Mouse (Mus musculus) limb, embryonic 15.5 days (tissue): ENCODE results near the gene Pgam1. TPM values are rescaled to one million over a fixed set of nuclear protein-coding genes. Genes with fewer than 3 reads are reported as not detected.
"Not testable (repeated sequence)": the region's sequence is repeated elsewhere in the genome, so short reads cannot be mapped to it uniquely, and the experiment has no call there.

Experiments used
- ATAC-seq: fragments of 200-750 bp; cut with Nextera tagmentation; 2 replicates; pipeline ENCODE4 v1.8.0; 2017; ENCODE audit warnings: low read depth, moderate TSS enrichment; ENCODE audit not compliant: insufficient number of reproducible peaks, low FRiP score, low TSS enrichment
- H3K27ac ChIP-seq: fragments of 300-500 bp; sonication (generic); 2 replicates; pipeline ENCODE4 v1.5.1; 2015; ENCODE audit warnings: moderate library complexity, mild to moderate bottlenecking, inconsistent platforms
- H3K27me3 ChIP-seq: fragments of 300-500 bp; sonication (generic); 2 replicates; pipeline ENCODE4 v1.6.1; 2015; ENCODE audit warnings: inconsistent platforms
- H3K36me3 ChIP-seq: fragments of 300-500 bp; sonication (generic); 2 replicates; pipeline ENCODE4 v1.6.1; 2015; ENCODE audit warnings: inconsistent platforms
- H3K4me1 ChIP-seq: fragments of 300-500 bp; sonication (generic); 2 replicates; pipeline ENCODE4 v1.6.1; 2015; ENCODE audit warnings: inconsistent platforms
- H3K4me2 ChIP-seq: fragments of 300-500 bp; sonication (generic); 2 replicates; pipeline ENCODE4 v1.6.1; 2015; ENCODE audit warnings: mild to moderate bottlenecking, inconsistent platforms
- H3K4me3 ChIP-seq: fragments of 300-500 bp; sonication (generic); 2 replicates; pipeline ENCODE4 v1.5.1; 2015; ENCODE audit warnings: mild to moderate bottlenecking, inconsistent platforms
- H3K9ac ChIP-seq: fragments of 300-500 bp; sonication (generic); 2 replicates; pipeline ENCODE4 v1.6.1; 2015; ENCODE audit warnings: inconsistent platforms
- H3K9me3 ChIP-seq: fragments of 300-500 bp; sonication (generic); 2 replicates; pipeline ENCODE4 v1.6.1; 2016; ENCODE audit warnings: inconsistent platforms
- WGBS: fragments of 180-500 bp; shearing (Covaris S2); methylation state at CpG from one replicate; pipeline ENCODE4 v1.1.7; 2015; 5-methylcytosine and 5-hydroxymethylcytosine counted together
- polyA plus RNA-seq: library from polyadenylated mRNA; unstranded; fragments of >200 nt; fragmentation: Nextera tagmentation; extraction: Ambion mirVana; gene quantifications from 2 replicates; pipeline ENCODE4 v1.2.1, GENCODE M21; 2015

The Pgam1 gene
- polyA plus RNA-seq, 1 experiment from 2014 or later: 668 TPM

DNA sequence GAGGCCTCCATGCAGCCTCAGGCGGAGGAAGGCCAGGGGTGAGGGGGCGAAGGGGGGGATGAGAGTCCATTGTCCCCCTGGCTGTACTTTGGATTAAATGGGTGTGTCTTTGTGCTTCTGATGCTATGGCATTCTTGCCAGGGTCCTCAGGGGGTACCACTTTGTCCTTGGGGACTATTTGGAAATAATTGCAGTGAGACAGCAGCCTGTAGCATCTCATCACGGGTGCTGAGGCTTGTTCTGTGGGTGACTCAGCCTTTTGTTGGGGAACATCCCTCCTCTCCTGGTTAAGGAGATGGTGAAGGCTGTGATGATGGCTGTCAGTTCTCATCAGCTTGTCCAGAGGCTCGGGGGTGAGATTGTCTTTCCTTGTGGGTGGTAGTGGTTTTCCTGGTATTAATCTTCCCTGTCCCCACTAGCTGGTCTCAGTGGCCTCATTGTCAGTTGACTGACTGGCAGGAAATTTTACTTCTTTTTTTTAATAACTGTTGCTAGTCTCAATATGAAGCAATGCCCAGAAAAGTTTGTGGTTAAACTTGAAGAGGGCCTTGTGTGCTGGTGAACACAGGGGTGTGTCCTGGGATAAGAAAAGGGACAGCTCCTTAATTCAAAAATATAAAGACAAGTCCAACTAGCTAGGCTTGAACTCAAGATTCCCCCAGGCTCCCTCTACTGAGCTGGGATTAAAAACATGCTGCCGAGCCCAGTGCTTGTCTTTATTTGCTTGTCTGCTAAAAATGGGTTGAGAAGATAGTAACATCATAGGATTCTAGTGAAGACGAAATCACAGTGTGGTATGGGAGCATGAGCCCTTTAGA, 2.3 kb downstream of the Pgam1 start:
- no peak for ATAC-seq
- no peaks in the 10 kb centered on the region for H3K9me3 ChIP-seq
- H3K4me3 ChIP-seq: peak overlapping the region; percentile 89
- 38% methylated on average over 6 of the region's 6 CpGs for WGBS
- peaks cover 19% of the 10 kb centered on the region for H3K4me1 ChIP-seq
- H3K36me3 ChIP-seq: peaks cover 24% of the 10 kb centered on the region
- H3K27ac ChIP-seq: no peak overlapping the region; the same call in 1 of the 2 replicates
- peak overlapping the region; percentile 85 for H3K9ac ChIP-seq
- H3K27me3 ChIP-seq: no peaks in the 10 kb centered on the region
- H3K4me2 ChIP-seq: peak overlapping the region; percentile 83

DNA sequence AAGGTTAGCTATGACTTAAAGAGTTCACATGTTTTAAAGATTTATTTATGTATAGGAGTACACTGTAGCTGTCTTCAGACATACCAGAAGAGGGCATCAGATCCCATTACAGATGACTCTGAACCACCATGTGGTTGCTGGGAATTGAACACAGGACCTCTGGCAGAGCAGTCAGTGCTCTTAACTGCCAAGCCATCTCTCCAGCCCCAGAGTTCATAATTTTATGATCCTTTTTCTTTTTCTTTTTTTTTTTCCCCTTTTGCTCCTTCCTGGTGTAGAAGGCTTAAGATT, 2.8 kb downstream of the Pgam1 start:
- peaks cover 19% of the 10 kb centered on the region for H3K4me1 ChIP-seq
- H3K4me2 ChIP-seq: peak overlapping the region; percentile 83; the same call in 1 of the 2 replicates
- H3K27me3 ChIP-seq, H3K9me3 ChIP-seq, H3K27ac ChIP-seq, ATAC-seq, H3K4me3 ChIP-seq, H3K9ac ChIP-seq: not testable (repeated sequence)
- H3K36me3 ChIP-seq: peaks cover 29% of the 10 kb centered on the region

- 75% methylated on average over 3 of the region's 3 CpGs for WGBS
- peaks cover 32% of the 10 kb centered on the region for H3K36me3 ChIP-seq
Measured at GRCm38 (mm10) chr19:41915294-41915693, 3.6 kb downstream of the Pgam1 start.

DNA sequence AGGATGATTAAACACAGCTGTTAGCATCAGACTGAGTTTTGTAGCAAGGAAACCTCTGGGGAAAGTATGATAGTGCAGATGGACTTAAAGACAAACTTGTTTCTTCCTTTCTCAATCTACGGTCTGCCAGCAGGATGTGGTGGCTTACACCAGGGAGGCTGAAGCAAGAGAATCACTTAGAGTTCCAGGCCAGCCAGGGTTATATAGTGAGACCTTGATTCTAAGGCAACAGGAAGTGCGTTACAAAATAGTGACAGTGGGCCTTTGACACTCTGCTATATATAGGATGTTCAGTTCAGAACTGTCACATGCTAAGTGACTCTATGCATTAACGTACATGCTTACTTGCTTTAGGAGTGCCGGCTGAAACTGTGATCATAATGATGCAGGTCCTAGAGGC, 5.1 kb downstream of the Pgam1 start:
- WGBS: 89% methylated on average over 4 of the region's 4 CpGs

More at GRCm38 (mm10) chr19:41915294-41915693, 3.6 kb downstream of the Pgam1 start:
- no peak overlapping the region for H3K4me3 ChIP-seq
- ATAC-seq: no peak
- H3K4me2 ChIP-seq: no peak overlapping the region
- no peaks in the 10 kb centered on the region for H3K9me3 ChIP-seq
- H3K4me1 ChIP-seq: peaks cover 19% of the 10 kb centered on the region
- H3K27ac ChIP-seq: no peak overlapping the region
- H3K27me3 ChIP-seq: no peaks in the 10 kb centered on the region
- no peak overlapping the region for H3K9ac ChIP-seq

GRCm38 (mm10) chr19:41919471-41919870, 7.7 kb downstream of the Pgam1 start:
- no peak overlapping the region for H3K9ac ChIP-seq
- ATAC-seq: no peak
- no peaks in the 10 kb centered on the region for H3K27me3 ChIP-seq
- no peak overlapping the region for H3K27ac ChIP-seq
- H3K9me3 ChIP-seq: no peaks in the 10 kb centered on the region
- peaks cover 64% of the 10 kb centered on the region for H3K36me3 ChIP-seq
- 73% methylated on average over 4 of the region's 4 CpGs for WGBS
- no peak overlapping the region for H3K4me3 ChIP-seq
- 0 out of 2 replicates have a peak, but pooled peaks cover 2% of the 10 kb centered on the region for H3K4me1 ChIP-seq
- H3K4me2 ChIP-seq: no peak overlapping the region

More for the DNA sequence above, 5.1 kb downstream of the Pgam1 start:
- Histone ChIP-seq H3K4me1 (peaks cover 19% of the 10 kb centered on the region), H3K27me3 (no peaks in the 10 kb centered on the region), H3K9me3 (no peaks in the 10 kb centered on the region), H3K36me3 (peaks cover 42% of the 10 kb centered on the region), H3K4me3 (no peak overlapping the region), H3K4me2 (no peak overlapping the region), H3K27ac (no peak overlapping the region), H3K9ac (no peak overlapping the region)
- no peak for ATAC-seq

GRCm38 (mm10) chr19:41920412-41921067, 8.8 kb downstream of the Pgam1 start:
- no peak overlapping the region for H3K9ac ChIP-seq
- no peaks in the 10 kb centered on the region for H3K27me3 ChIP-seq
- H3K9me3 ChIP-seq: no peaks in the 10 kb centered on the region
- no peaks in the 10 kb centered on the region for H3K4me1 ChIP-seq
- H3K4me3 ChIP-seq: no peak overlapping the region
- H3K36me3 ChIP-seq: peaks cover 69% of the 10 kb centered on the region
- no peak overlapping the region for H3K4me2 ChIP-seq
- ATAC-seq: no peak
- no peak overlapping the region for H3K27ac ChIP-seq
- 69% methylated on average over 5 of the region's 5 CpGs for WGBS

- ATAC-seq: no peak
- WGBS: under 1% methylated on average over 28 of the region's 28 CpGs
- Histone ChIP-seq H3K27me3 (no peaks in the 10 kb centered on the region), H3K4me1 (peaks cover 17% of the 10 kb centered on the region), H3K9ac (peak overlapping the region; percentile 73), H3K4me3 (peak overlapping the region; percentile 67), H3K27ac (peak overlapping the region; percentile 67; the same call in 1 of the 2 replicates), H3K36me3 (peaks cover 25% of the 10 kb centered on the region), H3K9me3 (no peaks in the 10 kb centered on the region), H3K4me2 (peak overlapping the region; percentile 72)
Measured at GRCm38 (mm10) chr19:41932686-41933085, 21.0 kb downstream of the Pgam1 start.

- Histone ChIP-seq H3K4me2 (peak within 1 kb of the TSS; percentile 72), H3K4me3 (peak within 1 kb of the TSS; percentile 67), H3K9ac (peak within 1 kb of the TSS; percentile 73), H3K9me3 (no peaks in the 10 kb centered on the region), H3K27me3 (no peaks in the 10 kb centered on the region), H3K36me3 (peaks cover 25% of the 10 kb centered on the region), H3K4me1 (peaks cover 17% of the 10 kb centered on the region), H3K27ac (peak within 1 kb of the TSS; percentile 67; the same call in 1 of the 2 replicates)
- ATAC-seq: peak; percentile 99
- WGBS: under 1% methylated on average over 47 of the region's 47 CpGs
Measured at GRCm38 (mm10) chr19:41933179-41934086, 21.7 kb downstream of the Pgam1 start, which contains the start of the genes Exosc1 and Zdhhc16. TSS of gene Exosc1 (minus strand) at chr19:41933423. TSS of gene Zdhhc16 (plus strand) at chr19:41933480.

DNA sequence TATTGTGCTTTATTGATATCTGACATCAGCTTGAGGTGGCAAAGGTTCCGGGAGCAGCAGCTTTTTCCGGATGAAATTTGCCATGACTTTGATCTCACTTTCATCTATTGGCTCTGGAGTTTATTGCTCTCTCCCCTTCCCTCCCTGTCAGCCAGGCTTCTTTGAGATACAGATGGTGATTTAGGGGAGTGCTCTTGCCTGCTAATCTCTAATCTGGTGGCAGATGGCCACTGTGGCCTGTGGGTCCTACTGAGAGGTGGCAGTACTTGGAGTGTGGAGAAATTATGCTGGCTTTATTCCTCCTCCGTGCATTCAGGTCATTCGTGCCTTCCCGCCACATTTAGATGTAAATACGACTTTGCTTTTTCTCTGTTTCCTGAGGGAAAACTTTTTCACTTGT, 22.4 kb downstream of the Pgam1 start:
- Histone ChIP-seq H3K36me3 (peaks cover 28% of the 10 kb centered on the region), H3K27me3 (no peaks in the 10 kb centered on the region), H3K9ac (peak overlapping the region; percentile 73), H3K4me1 (peaks cover 17% of the 10 kb centered on the region), H3K4me3 (peak overlapping the region; percentile 67), H3K4me2 (peak overlapping the region; percentile 72), H3K9me3 (no peaks in the 10 kb centered on the region), H3K27ac (no peak overlapping the region)
- no peak for ATAC-seq
- 15% methylated on average over 6 of the region's 6 CpGs for WGBS

- no peak overlapping the region for H3K4me3 ChIP-seq
- H3K4me2 ChIP-seq: no peak overlapping the region
- 95% methylated on average over 1 of the region's 1 CpGs for WGBS
- H3K9ac ChIP-seq: no peak overlapping the region
- no peaks in the 10 kb centered on the region for H3K9me3 ChIP-seq
- peaks cover 17% of the 10 kb centered on the region for H3K4me1 ChIP-seq
- H3K27ac ChIP-seq: no peak overlapping the region
- no peaks in the 10 kb centered on the region for H3K27me3 ChIP-seq
- ATAC-seq: no peak
- peaks cover 37% of the 10 kb centered on the region for H3K36me3 ChIP-seq
Measured at GRCm38 (mm10) chr19:41935921-41936320, 24.2 kb downstream of the Pgam1 start.

DNA sequence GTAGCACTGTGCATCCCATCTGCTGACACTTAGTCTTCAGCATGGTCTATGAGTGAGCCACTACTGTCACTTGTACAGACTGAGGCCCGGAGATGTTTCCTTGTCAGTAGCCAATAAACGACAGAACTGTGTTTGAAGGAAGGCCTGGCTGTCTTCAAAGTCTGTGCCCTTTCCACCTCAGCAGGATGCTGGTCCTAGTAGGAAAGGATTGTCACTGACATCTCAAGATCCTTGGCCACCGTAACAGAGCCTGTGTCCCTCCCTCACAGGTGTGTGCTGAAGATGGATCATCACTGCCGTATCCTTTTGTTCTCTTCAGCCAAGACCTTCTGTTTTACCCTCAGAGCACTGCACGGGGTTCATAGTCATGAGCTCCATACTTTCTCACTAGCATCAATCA, 26.8 kb downstream of the Pgam1 start:
- no peak overlapping the region for H3K4me3 ChIP-seq
- peaks cover 60% of the 10 kb centered on the region for H3K36me3 ChIP-seq
- H3K9ac ChIP-seq: no peak overlapping the region
- H3K4me1 ChIP-seq: peaks cover 10% of the 10 kb centered on the region
- H3K9me3 ChIP-seq: no peaks in the 10 kb centered on the region
- no peak overlapping the region for H3K27ac ChIP-seq
- no peaks in the 10 kb centered on the region for H3K27me3 ChIP-seq
- 86% methylated on average over 5 of the region's 5 CpGs for WGBS
- no peak overlapping the region for H3K4me2 ChIP-seq
- no peak for ATAC-seq
